Comparison of ENCODE assay signal across 24 mouse cellular contexts in genomic region chr6:130936799-130937198, GRCm38 (mm10).
"Had no signal": no experiment of that assay in that cellular context is flagged by ENCODE, and none has a peak within 500 bp of the region (broad histone marks: within the 10 kb centered on the region; RNA-seq: fewer than 3 reads in every experiment).

No protein-coding gene starts in this region.

- H3K27ac ChIP-seq: layer of hippocampus, adult 2 months; limb, embryonic 10.5 days; limb, embryonic 13.5 days; liver, embryonic 12.5 days; liver, embryonic 15.5 days; lung, embryonic 15.5 days; midbrain, embryonic 10.5 days; midbrain, embryonic 13.5 days; stomach, embryonic 15.5 days had no signal

- ATAC-seq: liver, embryonic 12.5 days; midbrain, embryonic 13.5 days; midbrain, embryonic 16.5 days had no signal

- DNase-seq: kidney, adult 18-20 months; kidney, adult 9 months; kidney, postnatal 14 days; kidney, postnatal 4 days; layer of hippocampus, adult 9-11 months; liver; lung, adult 18-20 months; lung, postnatal 10 days; lung, postnatal 36 days; right cerebral cortex, adult 18-20 months; right cerebral cortex, postnatal 14 days; right cerebral cortex, postnatal 4 days; thymus, postnatal 36 days had no signal

- H3K4me3 ChIP-seq: layer of hippocampus, adult 2 months; limb, embryonic 10.5 days; limb, embryonic 13.5 days; liver, embryonic 12.5 days; liver, embryonic 15.5 days; lung, embryonic 15.5 days; midbrain, embryonic 10.5 days; midbrain, embryonic 13.5 days; myocyte; stomach, embryonic 15.5 days had no signal

- H3K9ac ChIP-seq: limb, embryonic 13.5 days; liver, embryonic 12.5 days; liver, embryonic 15.5 days; lung, embryonic 15.5 days; midbrain, embryonic 13.5 days; stomach, embryonic 15.5 days had no signal

- H3K9me3 ChIP-seq: limb, embryonic 10.5 days; liver, embryonic 15.5 days; lung, embryonic 15.5 days; stomach, embryonic 15.5 days had no signal

- H3K4me1 ChIP-seq: limb, embryonic 10.5 days; limb, embryonic 13.5 days; liver, embryonic 12.5 days; liver, embryonic 15.5 days; lung, embryonic 15.5 days; midbrain, embryonic 10.5 days; midbrain, embryonic 13.5 days; stomach, embryonic 15.5 days had no signal

- H3K27me3 ChIP-seq: limb, embryonic 13.5 days; liver, embryonic 12.5 days; liver, embryonic 15.5 days; lung, embryonic 15.5 days; midbrain, embryonic 13.5 days; stomach, embryonic 15.5 days had no signal

- H3K36me3 ChIP-seq: limb, embryonic 10.5 days; limb, embryonic 13.5 days; liver, embryonic 12.5 days; liver, embryonic 15.5 days; lung, embryonic 15.5 days; midbrain, embryonic 10.5 days; midbrain, embryonic 13.5 days; stomach, embryonic 15.5 days had no signal

- H3K4me2 ChIP-seq: limb, embryonic 13.5 days; liver, embryonic 12.5 days; liver, embryonic 15.5 days; lung, embryonic 15.5 days; midbrain, embryonic 13.5 days; stomach, embryonic 15.5 days had no signal
